In genomic region chr1:179152376-179152775, GRCm38 (mm10) we compare ENCODE assay signal across 22 mouse cellular contexts.
"Had no signal": no experiment of that assay in that cellular context is flagged by ENCODE, and none has a peak within 500 bp of the region (broad histone marks: within the 10 kb centered on the region; RNA-seq: fewer than 3 reads in every experiment).

No protein-coding gene starts in this region.

- H3K4me2 ChIP-seq: limb, embryonic 13.5 days; liver, embryonic 12.5 days; liver, embryonic 15.5 days; midbrain, embryonic 11.5 days; neural tube, embryonic 12.5 days; stomach, embryonic 15.5 days had no signal

- H3K9ac ChIP-seq: limb, embryonic 13.5 days; liver, embryonic 12.5 days; liver, embryonic 15.5 days; neural tube, embryonic 12.5 days; stomach, embryonic 15.5 days had no signal

- ATAC-seq: intestine, postnatal 0 days; liver, embryonic 12.5 days; lung, postnatal 0 days had no signal

- DNase-seq: kidney, adult 9 months; kidney, postnatal 14 days; layer of hippocampus, adult 9-11 months; liver; lung, adult 18-20 months; lung, postnatal 4 days; midbrain, embryonic 14.5 days; retina, postnatal 1 day; right cerebral cortex, postnatal 25 days; spleen, adult 18-20 months; thymus, adult 18-20 months; thymus, postnatal 36 days had no signal

- H3K36me3 ChIP-seq: limb, embryonic 13.5 days; liver, embryonic 12.5 days; liver, embryonic 15.5 days; neural tube, embryonic 12.5 days; stomach, embryonic 15.5 days had no signal

- H3K4me1 ChIP-seq: neural tube, embryonic 12.5 days had no signal

- H3K27me3 ChIP-seq: limb, embryonic 13.5 days; liver, embryonic 12.5 days; liver, embryonic 15.5 days; neural tube, embryonic 12.5 days; stomach, embryonic 15.5 days had no signal

- H3K4me3 ChIP-seq: layer of hippocampus, adult 2 months; limb, embryonic 10.5 days; limb, embryonic 13.5 days; liver, embryonic 12.5 days; liver, embryonic 15.5 days; neural tube, embryonic 12.5 days; stomach, embryonic 15.5 days had no signal

- H3K9me3 ChIP-seq: limb, embryonic 10.5 days; limb, embryonic 13.5 days; liver, embryonic 12.5 days; liver, embryonic 15.5 days; neural tube, embryonic 12.5 days; stomach, embryonic 15.5 days had no signal

- H3K27ac ChIP-seq: layer of hippocampus, adult 2 months; limb, embryonic 13.5 days; liver, embryonic 12.5 days; liver, embryonic 15.5 days; neural tube, embryonic 12.5 days; stomach, embryonic 15.5 days had no signal
